Mouse (Mus musculus): ENCODE results near the gene Gkap1. TPM values are rescaled to one million over a fixed set of nuclear protein-coding genes. Genes with fewer than 3 reads are reported as not detected.

Gkap1 gene
- polyA plus RNA-seq, 1 experiment from 2014 or later, result 35.1 TPM

DNA sequence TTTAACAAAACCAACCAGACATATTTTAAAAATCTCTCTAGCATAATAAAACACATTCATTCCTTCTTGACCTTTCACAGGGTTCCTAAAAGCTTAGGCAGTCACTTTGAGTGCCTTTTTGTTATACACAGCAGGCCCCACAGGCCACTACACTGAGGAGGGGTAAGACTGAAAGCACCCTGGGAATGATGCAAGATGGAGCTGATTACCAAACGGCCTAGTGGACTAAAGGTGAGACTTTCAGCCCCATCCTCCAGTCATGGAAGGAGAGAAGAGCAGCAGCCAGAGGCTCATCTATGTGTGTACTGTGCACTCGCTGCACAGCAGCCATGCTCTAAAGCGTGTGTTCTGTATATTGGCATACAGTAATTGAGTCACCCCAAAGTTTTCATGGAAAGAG is 80.6 kb downstream of the Gkap1 start:
- H3K36me3 ChIP-seq, result peaks cover 45% of the 10 kb centered on the region
- 82% methylated on average over 3 of the region's 3 CpGs for WGBS

DNA sequence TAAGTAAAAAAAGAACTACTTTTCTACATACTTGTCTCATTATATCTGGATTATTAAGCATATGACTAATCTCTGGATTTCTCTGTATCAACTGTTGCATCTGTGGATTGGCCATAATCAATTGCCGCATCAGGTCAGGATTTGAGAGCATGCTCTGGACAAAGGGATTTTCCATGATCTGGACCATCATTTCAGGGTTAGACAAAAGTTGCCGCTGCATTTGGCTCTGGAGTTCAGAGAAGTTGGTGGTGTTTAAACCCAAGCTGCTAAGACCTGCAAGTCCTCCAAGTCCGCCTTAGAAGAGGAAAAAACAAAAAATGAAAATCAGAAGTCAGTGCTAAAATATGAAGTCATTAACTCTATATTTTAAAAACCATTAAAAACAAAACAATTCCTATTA is 82.3 kb downstream of the Gkap1 start:
- H3K27ac ChIP-seq (replicated peaks), result no peak overlapping the region
- no peak overlapping the region for H3K9ac ChIP-seq
- H3K36me3 ChIP-seq, result peaks cover 45% of the 10 kb centered on the region
- no peaks in the 10 kb centered on the region for H3K9me3 ChIP-seq
- H3K27me3 ChIP-seq, result no peaks in the 10 kb centered on the region
- H3K4me1 ChIP-seq (replicated peaks), result no peaks in the 10 kb centered on the region
- no peak overlapping the region for H3K4me3 ChIP-seq
- ATAC-seq (ENCODE audit: low FRiP score, low read depth), result no peak
- 97% methylated on average over 3 of the region's 3 CpGs for WGBS
- no peak overlapping the region for H3K4me2 ChIP-seq

More for the DNA sequence above, 80.6 kb downstream of the Gkap1 start:
- no peak overlapping the region for H3K4me2 ChIP-seq
- H3K9ac ChIP-seq, result no peak overlapping the region
- no peaks in the 10 kb centered on the region for H3K9me3 ChIP-seq
- no peak overlapping the region for H3K27ac ChIP-seq (replicated peaks)
- H3K27me3 ChIP-seq, result no peaks in the 10 kb centered on the region
- ATAC-seq (ENCODE audit: low FRiP score, low read depth), result no peak
- no peak overlapping the region for H3K4me3 ChIP-seq
- H3K4me1 ChIP-seq (replicated peaks), result no peaks in the 10 kb centered on the region

DNA sequence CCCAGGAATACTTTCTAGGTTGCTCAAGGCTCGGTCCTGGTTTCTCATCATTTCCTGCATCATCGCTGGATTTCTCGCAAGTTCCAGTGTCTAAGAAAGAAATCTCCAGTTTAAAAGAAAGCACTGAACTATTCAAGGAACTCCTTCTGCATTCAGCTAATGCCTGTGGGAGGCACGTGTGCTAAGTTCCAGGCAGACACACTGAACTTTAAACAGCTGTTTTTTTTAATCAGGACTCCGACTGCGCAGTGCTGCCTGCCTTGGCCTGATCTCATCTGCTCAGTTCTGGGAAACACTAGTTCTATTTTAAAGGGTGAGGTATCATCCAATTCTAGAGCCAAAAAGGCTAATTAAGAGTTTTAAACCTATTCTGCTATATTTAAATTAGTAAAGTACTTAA is 83.4 kb downstream of the Gkap1 start:
- Histone ChIP-seq H3K4me2 (no peak overlapping the region), H3K36me3 (peaks cover 46% of the 10 kb centered on the region), H3K9me3 (no peaks in the 10 kb centered on the region), H3K27ac (replicated peaks) (no peak overlapping the region), H3K4me3 (no peak overlapping the region), H3K9ac (no peak overlapping the region), H3K4me1 (replicated peaks) (no peaks in the 10 kb centered on the region; the same call in 1 of the 2 replicates), H3K27me3 (no peaks in the 10 kb centered on the region)
- 95% methylated on average over 6 of the region's 6 CpGs for WGBS
- no peak for ATAC-seq (ENCODE audit: low FRiP score, low read depth)

GRCm38 (mm10) chr13:58191516-58191915 is 84.0 kb downstream of the Gkap1 start:
- Histone ChIP-seq H3K9ac (no peak overlapping the region), H3K4me1 (replicated peaks) (no peaks in the 10 kb centered on the region; the same call in 1 of the 2 replicates), H3K9me3 (no peaks in the 10 kb centered on the region), H3K4me3 (no peak overlapping the region), H3K36me3 (peaks cover 48% of the 10 kb centered on the region), H3K27me3 (no peaks in the 10 kb centered on the region), H3K4me2 (no peak overlapping the region), H3K27ac (replicated peaks) (no peak overlapping the region)
- WGBS, result 99% methylated on average over 14 of the region's 14 CpGs
- no peak for ATAC-seq (ENCODE audit: low FRiP score, low read depth)

DNA sequence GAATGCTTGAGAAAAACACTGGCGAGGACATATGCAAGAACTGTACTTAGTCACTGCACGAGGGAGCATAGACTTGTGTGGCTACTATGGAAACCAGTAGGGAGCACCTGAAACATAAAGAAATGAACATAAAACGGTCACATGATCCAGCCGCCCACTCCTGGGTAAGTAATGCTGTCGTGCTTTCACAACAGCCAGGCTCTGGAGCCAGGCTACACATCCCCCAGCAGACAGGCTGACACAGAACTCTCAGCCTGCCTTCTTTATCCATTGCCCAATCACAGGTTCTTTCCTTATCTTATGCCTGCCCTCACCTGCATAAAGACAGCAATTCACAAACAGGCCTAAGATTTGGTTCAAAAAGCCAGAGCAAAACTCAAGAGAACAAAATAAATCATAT is 86.0 kb downstream of the Gkap1 start:
- H3K36me3 ChIP-seq, result peaks cover 41% of the 10 kb centered on the region
- no peaks in the 10 kb centered on the region for H3K9me3 ChIP-seq
- no peak overlapping the region for H3K4me3 ChIP-seq
- ATAC-seq (ENCODE audit: low FRiP score, low read depth), result peak; percentile 51; the same call in 1 of the 2 replicates
- H3K9ac ChIP-seq, result no peak overlapping the region
- WGBS, result 83% methylated on average over 5 of the region's 5 CpGs
- H3K4me2 ChIP-seq, result no peak overlapping the region
- no peak overlapping the region for H3K27ac ChIP-seq (replicated peaks)
- H3K27me3 ChIP-seq, result no peaks in the 10 kb centered on the region
- no peaks in the 10 kb centered on the region; the same call in 1 of the 2 replicates for H3K4me1 ChIP-seq (replicated peaks)

- Histone ChIP-seq H3K27me3 (no peaks in the 10 kb centered on the region), H3K9me3 (no peaks in the 10 kb centered on the region), H3K4me3 (no peak overlapping the region), H3K27ac (replicated peaks) (no peak overlapping the region), H3K4me1 (replicated peaks) (no peaks in the 10 kb centered on the region; the same call in 1 of the 2 replicates), H3K4me2 (no peak overlapping the region), H3K36me3 (peaks cover 41% of the 10 kb centered on the region), H3K9ac (no peak overlapping the region)
- 66% methylated on average over 4 of the region's 4 CpGs for WGBS
- no peak for ATAC-seq (ENCODE audit: low FRiP score, low read depth)
These were observed 87.1 kb downstream of the Gkap1 start for GRCm38 (mm10) chr13:58188412-58188811.

GRCm38 (mm10) chr13:58187751-58188150 is 87.7 kb downstream of the Gkap1 start:
- Histone ChIP-seq H3K4me2 (no peak overlapping the region), H3K27me3 (no peaks in the 10 kb centered on the region), H3K9me3 (no peaks in the 10 kb centered on the region), H3K4me1 (replicated peaks) (no peaks in the 10 kb centered on the region; the same call in 1 of the 2 replicates), H3K9ac (no peak overlapping the region), H3K27ac (replicated peaks) (no peak overlapping the region), H3K4me3 (no peak overlapping the region), H3K36me3 (peaks cover 39% of the 10 kb centered on the region)
- no peak for ATAC-seq (ENCODE audit: low FRiP score, low read depth)
- 78% methylated on average over 3 of the region's 3 CpGs for WGBS

- Histone ChIP-seq H3K4me2 (no peak overlapping the region), H3K27me3 (no peaks in the 10 kb centered on the region), H3K4me3 (no peak overlapping the region), H3K27ac (replicated peaks) (no peak overlapping the region), H3K9ac (no peak overlapping the region), H3K4me1 (replicated peaks) (no peaks in the 10 kb centered on the region; the same call in 1 of the 2 replicates), H3K36me3 (peaks cover 36% of the 10 kb centered on the region), H3K9me3 (no peaks in the 10 kb centered on the region)
- ATAC-seq (ENCODE audit: low FRiP score, low read depth), result no peak
- WGBS, result 77% methylated on average over 8 of the region's 8 CpGs
These were observed 89.2 kb downstream of the Gkap1 start for GRCm38 (mm10) chr13:58186281-58186680.

GRCm38 (mm10) chr13:58184111-58184510 is 91.4 kb downstream of the Gkap1 start:
- Histone ChIP-seq H3K4me3 (no peak overlapping the region), H3K27me3 (no peaks in the 10 kb centered on the region), H3K36me3 (peaks cover 31% of the 10 kb centered on the region), H3K9ac (no peak overlapping the region), H3K4me2 (no peak overlapping the region), H3K27ac (replicated peaks) (no peak overlapping the region), H3K4me1 (replicated peaks) (no peaks in the 10 kb centered on the region; the same call in 1 of the 2 replicates), H3K9me3 (no peaks in the 10 kb centered on the region)
- WGBS, result 88% methylated on average over 3 of the region's 3 CpGs
- no peak for ATAC-seq (ENCODE audit: low FRiP score, low read depth)

Small RNA genes lying within 50 kb of the gene (microRNA-seq; reads per million reads assigned to microRNA genes)
- not detected for gene Mir6369

Other genes starting within 250 kb of the Gkap1 start
- 12.6 and 14.0 TPM in 2 replicates for gene Klhl3, start 162.1 kb downstream of the Gkap1 start, polyA plus RNA-seq (2015; fragmentation: Nextera tagmentation; extraction: Ambion mirVana)
- 39.6 and 41.7 TPM in 2 replicates for gene Hnrnpa0, start 147.1 kb downstream of the Gkap1 start, polyA plus RNA-seq (2015; fragmentation: Nextera tagmentation; extraction: Ambion mirVana)
- 54.2 and 55.9 TPM in 2 replicates for gene Idnk, start 118.0 kb downstream of the Gkap1 start, polyA plus RNA-seq (2015; fragmentation: Nextera tagmentation; extraction: Ambion mirVana)
- 146 and 158 TPM in 2 replicates for gene Ubqln1, start 60.0 kb downstream of the Gkap1 start, polyA plus RNA-seq (2015; fragmentation: Nextera tagmentation; extraction: Ambion mirVana)
- gene Kif27, start 83.4 kb upstream of the Gkap1 start, polyA plus RNA-seq (2015; fragmentation: Nextera tagmentation; extraction: Ambion mirVana), result 1.6 and 2.0 TPM in 2 replicates
- gene 2210016F16Rik, start 109.5 kb upstream of the Gkap1 start, polyA plus RNA-seq (2015; fragmentation: Nextera tagmentation; extraction: Ambion mirVana), result 21.6 and 22.7 TPM in 2 replicates
- 21.8 and 21.9 TPM in 2 replicates for gene Rmi1, start 126.5 kb upstream of the Gkap1 start, polyA plus RNA-seq (2015; fragmentation: Nextera tagmentation; extraction: Ambion mirVana)
- gene Hnrnpk, start 127.6 kb upstream of the Gkap1 start, polyA plus RNA-seq (2015; fragmentation: Nextera tagmentation; extraction: Ambion mirVana), result 1,232 and 1,269 TPM in 2 replicates

Data from hindbrain, embryonic 15.5 days (tissue).